Mouse (Mus musculus): ENCODE results near the gene Ncdn. TPM values are rescaled to one million over a fixed set of nuclear protein-coding genes. Genes with fewer than 3 reads are reported as not detected.

The Ncdn gene
- 6.2 and 10.2 TPM in 2 replicates for polyA plus RNA-seq (2011; ENCODE audit: insufficient read depth, insufficient read length, low replicate concordance, missing spikeins)

- Histone ChIP-seq H3K27ac (ENCODE audit: control insufficient read depth, insufficient read depth, low read depth, low read length, poor library complexity) (peak within 1 kb of the TSS; percentile 92), H3K4me3 (replicated peaks; ENCODE audit: control insufficient read depth, low read depth, low read length) (peak within 1 kb of the TSS; percentile 94), H3K4me1 (ENCODE audit: control insufficient read depth, insufficient read depth, low read length) (no peaks in the 10 kb centered on the region)
- TF ChIP-seq CTCF (IDR thresholded peaks at IDR 0.05; ENCODE audit: control insufficient read depth, insufficient read depth, low read length) (no peak), POLR2A (IDR thresholded peaks at IDR 0.05; ENCODE audit: borderline replicate concordance, control insufficient read depth, low read depth, low read length) (peak; percentile 73; the same call in 1 of the 2 replicates)
- under 1% methylated on average over 71 of the region's 71 CpGs for WGBS
Observed at GRCm38 (mm10) chr4:126753268-126754230, at the start of gene Ncdn, which contains the start of gene AU040320. Gene Ncdn, minus strand, starts transcription at chr4:126753438. Gene AU040320, plus strand, starts transcription at chr4:126753544.

DNA sequence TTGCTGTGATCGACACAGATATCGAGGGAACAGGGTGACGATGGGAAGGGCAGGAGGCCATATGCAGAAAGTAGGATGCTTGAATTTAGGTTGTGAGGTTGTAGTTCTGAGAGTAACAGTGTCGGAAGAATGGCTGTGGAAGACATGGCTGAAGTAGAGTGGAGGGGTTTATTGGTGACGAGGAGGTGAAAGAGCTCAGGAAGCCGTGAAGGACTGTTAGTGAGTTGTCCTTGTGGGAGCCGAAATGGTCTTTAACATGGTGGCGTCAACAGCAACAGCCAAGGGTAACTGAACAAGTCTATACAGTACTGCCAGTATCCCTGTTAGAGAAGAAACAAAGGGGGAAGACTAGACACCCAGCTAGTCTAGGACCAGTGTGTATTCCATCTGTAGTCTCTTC is 48.9 kb upstream of the Ncdn start:
- WGBS: 87% methylated on average over 8 of the region's 8 CpGs
- Histone ChIP-seq H3K4me3 (replicated peaks; ENCODE audit: control insufficient read depth, low read depth, low read length) (no peak overlapping the region), H3K27ac (ENCODE audit: control insufficient read depth, insufficient read depth, low read depth, low read length, poor library complexity) (no peak overlapping the region), H3K4me1 (ENCODE audit: control insufficient read depth, insufficient read depth, low read length) (peaks cover 1% of the 10 kb centered on the region; the same call in 1 of the 2 replicates)
- TF ChIP-seq POLR2A (IDR thresholded peaks at IDR 0.05; ENCODE audit: borderline replicate concordance, control insufficient read depth, low read depth, low read length): no peak
- TF ChIP-seq CTCF (IDR thresholded peaks at IDR 0.05; ENCODE audit: control insufficient read depth, insufficient read depth, low read length): no peak

GRCm38 (mm10) chr4:126792341-126793102 is 39.3 kb upstream of the Ncdn start:
- Histone ChIP-seq H3K27ac (ENCODE audit: control insufficient read depth, insufficient read depth, low read depth, low read length, poor library complexity) (no peak overlapping the region), H3K4me3 (replicated peaks; ENCODE audit: control insufficient read depth, low read depth, low read length) (no peak overlapping the region), H3K4me1 (ENCODE audit: control insufficient read depth, insufficient read depth, low read length) (no peaks in the 10 kb centered on the region)
- WGBS: 91% methylated on average over 7 of the region's 7 CpGs
- TF ChIP-seq POLR2A (IDR thresholded peaks at IDR 0.05; ENCODE audit: borderline replicate concordance, control insufficient read depth, low read depth, low read length) (no peak), CTCF (IDR thresholded peaks at IDR 0.05; ENCODE audit: control insufficient read depth, insufficient read depth, low read length) (no peak)

GRCm38 (mm10) chr4:126782996-126783395 is 29.8 kb upstream of the Ncdn start:
- H3K4me1 ChIP-seq (ENCODE audit: control insufficient read depth, insufficient read depth, low read length): no peaks in the 10 kb centered on the region
- H3K27ac ChIP-seq (ENCODE audit: control insufficient read depth, insufficient read depth, low read depth, low read length, poor library complexity): no peak overlapping the region
- no peak overlapping the region for H3K4me3 ChIP-seq (replicated peaks; ENCODE audit: control insufficient read depth, low read depth, low read length)
- 68% methylated on average over 8 of the region's 8 CpGs for WGBS
- TF ChIP-seq CTCF (IDR thresholded peaks at IDR 0.05; ENCODE audit: control insufficient read depth, insufficient read depth, low read length): no peak
- TF ChIP-seq POLR2A (IDR thresholded peaks at IDR 0.05; ENCODE audit: borderline replicate concordance, control insufficient read depth, low read depth, low read length): no peak

- no peak for TF ChIP-seq POLR2A (IDR thresholded peaks at IDR 0.05; ENCODE audit: borderline replicate concordance, control insufficient read depth, low read depth, low read length)
- no peak for TF ChIP-seq CTCF (IDR thresholded peaks at IDR 0.05; ENCODE audit: control insufficient read depth, insufficient read depth, low read length)
- H3K4me3 ChIP-seq (replicated peaks; ENCODE audit: control insufficient read depth, low read depth, low read length): no peak overlapping the region
- H3K27ac ChIP-seq (ENCODE audit: control insufficient read depth, insufficient read depth, low read depth, low read length, poor library complexity): no peak overlapping the region
- 88% methylated on average over 8 of the region's 8 CpGs for WGBS
- H3K4me1 ChIP-seq (ENCODE audit: control insufficient read depth, insufficient read depth, low read length): no peaks in the 10 kb centered on the region
Observed at GRCm38 (mm10) chr4:126782512-126782911, 29.3 kb upstream of the Ncdn start.

GRCm38 (mm10) chr4:126781871-126782270 is 28.6 kb upstream of the Ncdn start:
- WGBS: 86% methylated on average over 3 of the region's 3 CpGs
- TF ChIP-seq POLR2A (IDR thresholded peaks at IDR 0.05; ENCODE audit: borderline replicate concordance, control insufficient read depth, low read depth, low read length) (no peak), CTCF (IDR thresholded peaks at IDR 0.05; ENCODE audit: control insufficient read depth, insufficient read depth, low read length) (no peak)
- Histone ChIP-seq H3K4me1 (ENCODE audit: control insufficient read depth, insufficient read depth, low read length) (no peaks in the 10 kb centered on the region), H3K27ac (ENCODE audit: control insufficient read depth, insufficient read depth, low read depth, low read length, poor library complexity) (no peak overlapping the region), H3K4me3 (replicated peaks; ENCODE audit: control insufficient read depth, low read depth, low read length) (no peak overlapping the region)

GRCm38 (mm10) chr4:126779826-126780775 is 26.9 kb upstream of the Ncdn start:
- Histone ChIP-seq H3K4me3 (replicated peaks; ENCODE audit: control insufficient read depth, low read depth, low read length) (no peak overlapping the region), H3K27ac (ENCODE audit: control insufficient read depth, insufficient read depth, low read depth, low read length, poor library complexity) (no peak overlapping the region), H3K4me1 (ENCODE audit: control insufficient read depth, insufficient read depth, low read length) (no peaks in the 10 kb centered on the region)
- 89% methylated on average over 12 of the region's 12 CpGs for WGBS
- no peak for TF ChIP-seq POLR2A (IDR thresholded peaks at IDR 0.05; ENCODE audit: borderline replicate concordance, control insufficient read depth, low read depth, low read length)
- TF ChIP-seq CTCF (IDR thresholded peaks at IDR 0.05; ENCODE audit: control insufficient read depth, insufficient read depth, low read length): no peak

Data from bone marrow, adult 2 months (tissue).